Mouse (Mus musculus): ENCODE results near the gene Nr2f6. TPM values are rescaled to one million over a fixed set of nuclear protein-coding genes. Genes with fewer than 3 reads are reported as not detected.
"Not testable (repeated sequence)": the region's sequence is repeated elsewhere in the genome, so short reads cannot be mapped to it uniquely, and the experiment has no call there.

Gene Nr2f6
- total RNA-seq, 2 experiments from 2014 or later, result 48.5 to 52.3 TPM

- intact Hi-C loops (cut with DNase I), result loop anchor here (5.0 kb wide), 1 partner anchor 101 kb away; no protein-coding TSS in a partner anchor
- DNase-seq, result peak; percentile 97 to 98
These were observed 10.4 kb downstream of the Nr2f6 start, which contains the start of gene Ocel1 for GRCm38 (mm10) chr8:71371236-71371848. Ocel1 (plus strand) TSS chr8:71371298.

- intact Hi-C loops (cut with DNase I), result loop anchor here (5.0 kb wide), 1 partner anchor 102 kb away; no protein-coding TSS in a partner anchor
- no peak for DNase-seq
These were observed 11.0 kb downstream of the Nr2f6 start for GRCm38 (mm10) chr8:71370711-71371235.

GRCm38 (mm10) chr8:71369040-71369718 lies 12.6 kb downstream of the Nr2f6 start:
- no peak for DNase-seq
- intact Hi-C loops (cut with DNase I), result loop anchor here (5.0 kb wide), 1 partner anchor 93 kb away; the partner anchor contains the start of genes Abhd8 and Mrpl34

DNA sequence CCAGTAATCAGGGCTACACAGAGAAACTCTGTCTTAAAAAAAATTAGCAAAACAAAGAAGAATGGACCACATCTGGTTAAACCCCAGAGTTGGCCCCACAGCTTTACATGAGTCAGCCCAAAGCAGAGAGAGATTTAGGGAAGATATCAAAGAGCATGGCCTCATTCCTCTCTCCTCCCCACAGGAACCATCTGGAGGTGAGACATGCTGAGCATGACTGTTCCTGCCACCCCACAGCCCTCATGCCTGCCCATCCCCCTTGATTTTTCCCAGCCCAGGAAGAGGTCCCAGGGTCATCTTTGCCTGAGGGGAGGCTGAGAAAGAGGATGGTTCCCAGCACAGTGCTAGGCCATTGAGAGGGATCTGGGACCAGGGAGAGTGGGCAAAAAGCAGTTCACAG lies 13.4 kb downstream of the Nr2f6 start:
- intact Hi-C loops (cut with DNase I), result loop anchor here (5.0 kb wide), 1 partner anchor 94 kb away; the partner anchor contains the start of genes Abhd8 and Mrpl34
- no peak for DNase-seq

GRCm38 (mm10) chr8:71367529-71368176 lies 14.1 kb downstream of the Nr2f6 start:
- intact Hi-C loops (cut with DNase I), result loop anchor here (5.0 kb wide), 1 partner anchor 95 kb away; the partner anchor contains the start of genes Abhd8 and Mrpl34
- no peak for DNase-seq

DNA sequence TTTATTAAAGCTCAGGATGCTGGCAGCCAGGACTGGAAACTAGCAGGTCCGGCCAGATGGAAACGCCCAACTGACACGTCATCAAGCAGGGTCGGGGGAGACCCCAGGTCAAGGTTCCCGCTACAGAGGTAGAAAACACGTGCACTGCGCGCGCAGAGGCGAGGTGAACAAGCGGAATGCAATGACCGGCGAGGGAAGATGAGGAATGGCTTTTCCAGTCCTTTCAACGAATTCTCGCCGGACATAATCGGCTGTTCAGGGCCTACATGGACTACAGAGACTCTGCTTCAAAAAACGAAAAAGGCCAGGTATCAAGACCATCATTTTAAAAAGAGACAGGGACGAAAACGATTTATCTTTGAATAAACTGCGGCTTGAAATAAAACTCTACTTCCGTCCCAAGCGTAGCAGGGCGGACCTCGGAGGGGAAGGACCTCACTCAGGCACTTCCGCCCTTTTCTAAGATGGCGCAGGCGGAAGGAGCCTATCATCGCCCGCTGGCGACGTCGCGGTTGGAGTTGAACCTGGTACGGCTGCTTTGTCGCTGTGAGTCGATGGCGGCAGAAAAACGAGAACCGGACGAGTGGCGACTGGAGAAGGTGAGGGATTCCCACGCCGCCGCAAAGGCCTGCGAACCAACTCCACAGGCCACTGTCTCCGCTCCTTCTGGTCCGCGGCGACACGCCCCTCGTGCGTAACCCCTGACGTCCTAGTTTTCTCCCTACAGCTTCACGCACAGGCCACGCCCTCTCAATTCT lies 14.8 kb downstream of the Nr2f6 start, which contains the start of gene Use1:
Gene Use1 (plus strand): TSS at position 78 of the 758 bp plus-strand sequence.
- DNase-seq, result peak; percentile 88 to 92
- intact Hi-C loops (cut with DNase I), result loop anchor here (5.0 kb wide), 1 partner anchor 95 kb away; the partner anchor contains the start of genes Abhd8 and Mrpl34

- no peak for DNase-seq
- intact Hi-C loops (cut with DNase I), result no loop called here
These were observed 23.7 kb downstream of the Nr2f6 start for GRCm38 (mm10) chr8:71358026-71358425.

- intact Hi-C loops (cut with DNase I), result no loop called here
These were observed 30.2 kb downstream of the Nr2f6 start for GRCm38 (mm10) chr8:71351520-71351919.

DNA sequence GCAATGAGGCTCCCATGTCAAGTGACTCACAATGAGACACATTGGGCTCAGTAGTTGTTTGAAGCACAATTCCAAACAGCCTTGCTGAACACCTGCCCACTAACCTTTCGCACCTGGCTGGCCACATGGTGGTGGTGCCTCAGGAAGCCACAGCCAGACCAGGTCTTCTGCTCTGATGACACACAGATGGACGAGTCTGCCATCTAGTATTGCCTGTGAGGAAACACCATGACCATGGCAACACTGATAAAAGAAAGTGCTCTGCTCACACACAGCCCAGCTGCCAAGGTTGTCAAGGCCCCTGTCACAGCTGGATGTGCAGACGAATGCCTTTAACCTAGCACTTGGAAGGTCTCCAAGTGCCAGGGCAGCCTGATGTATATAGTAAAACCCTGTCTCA lies 30.6 kb downstream of the Nr2f6 start:
- intact Hi-C loops (cut with DNase I), result no loop called here
- DNase-seq, result no peak

More at GRCm38 (mm10) chr8:71351520-71351919, 30.2 kb downstream of the Nr2f6 start:
- no peak for DNase-seq

- DNase-seq, result no peak
- intact Hi-C loops (cut with DNase I), result no loop called here
These were observed 35.2 kb downstream of the Nr2f6 start for GRCm38 (mm10) chr8:71346581-71346980.

- intact Hi-C loops (cut with DNase I), result loop anchor here (2.0 kb wide), 1 partner anchor 66 kb away; the partner anchor contains the start of gene Ankle1
- peak; percentile 23 to 56 for DNase-seq
These were observed 41.1 kb downstream of the Nr2f6 start for GRCm38 (mm10) chr8:71340625-71341024.

GRCm38 (mm10) chr8:71337834-71338233 lies 43.9 kb downstream of the Nr2f6 start:
- DNase-seq; intact Hi-C loops (cut with DNase I): not testable (repeated sequence)

DNA sequence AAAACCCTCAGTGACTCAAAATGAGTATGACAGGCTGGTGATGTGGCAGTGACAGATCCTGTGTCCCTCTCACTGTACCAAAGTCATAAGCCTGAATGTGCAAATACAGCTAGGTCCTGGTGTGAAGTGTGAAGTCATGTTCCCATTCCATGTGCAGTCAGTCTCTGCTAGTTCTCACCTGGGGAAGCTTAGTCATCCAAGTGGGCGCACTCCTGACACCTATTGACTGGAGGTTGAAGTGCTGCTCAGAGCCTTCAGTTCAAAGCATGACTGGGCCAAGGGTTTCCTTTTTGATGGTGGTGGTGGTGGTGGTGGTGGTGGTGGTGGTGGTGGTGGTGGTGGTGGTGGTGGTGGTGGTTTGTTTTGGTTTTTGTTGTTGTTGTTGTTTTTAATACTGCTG lies 56.9 kb downstream of the Nr2f6 start:
- intact Hi-C loops (cut with DNase I), result loop anchor here (2.0 kb wide), 1 partner anchor 52 kb away; the partner anchor contains the start of genes Haus8 and Myo9b
- DNase-seq, result peak; percentile 43 to 47

Other genes starting within 250 kb of the Nr2f6 start
- gene Myo9b, start 109.2 kb downstream of the Nr2f6 start, total RNA-seq (2021), result 10 to 100 TPM; 27.8 to 32.8 TPM
- gene Haus8, start 109.0 kb downstream of the Nr2f6 start, total RNA-seq (2021), result 10 to 100 TPM; 23.9 to 28.8 TPM
- gene Use1, start 15.1 kb downstream of the Nr2f6 start, total RNA-seq (2021), result 100 to 1,000 TPM in 1 of 2 experiments, 10 to 100 TPM in 1; 96.5 to 108 TPM
- gene Ocel1, start 10.7 kb downstream of the Nr2f6 start, total RNA-seq (2021), result 10 to 100 TPM; 10.4 to 10.7 TPM
- gene Ushbp1, start 13.8 kb upstream of the Nr2f6 start, total RNA-seq (2021), result 10 to 100 TPM; 40.5 to 45.1 TPM
- gene Babam1, start 14.9 kb upstream of the Nr2f6 start, total RNA-seq (2021), result 10 to 100 TPM; 57.0 to 62.9 TPM
- gene Ankle1, start 24.1 kb upstream of the Nr2f6 start, total RNA-seq (2021), result 1 to 10 TPM in 1 of 2 experiments, under 1 TPM in 1; 0.96 to 2.0 TPM
- gene Abhd8, start 81.7 kb upstream of the Nr2f6 start, total RNA-seq (2021), result 10 to 100 TPM; 29.1 to 31.9 TPM
- gene Mrpl34, start 83.0 kb upstream of the Nr2f6 start, total RNA-seq (2021), result 100 to 1,000 TPM; 111 to 124 TPM
- 10 to 100 TPM; 33.5 to 36.4 TPM for gene Dda1, start 87.2 kb upstream of the Nr2f6 start, total RNA-seq (2021)
- 10 to 100 TPM; 16.6 to 18.4 TPM for gene Ano8, start 104.0 kb upstream of the Nr2f6 start, total RNA-seq (2021)
- 10 to 100 TPM; 16.4 to 18.7 TPM for gene Gtpbp3, start 106.1 kb upstream of the Nr2f6 start, total RNA-seq (2021)
- gene Plvap, start 129.8 kb upstream of the Nr2f6 start, total RNA-seq (2021), result 10 to 100 TPM; 19.3 to 26.2 TPM
- under 1 TPM in 1 of 2 experiments, not detected in 1; 0.12 TPM for gene Ccdc194, start 143.8 kb upstream of the Nr2f6 start, total RNA-seq (2021)
- 10 to 100 TPM; 12.3 to 16.5 TPM for gene Bst2, start 155.5 kb upstream of the Nr2f6 start, total RNA-seq (2021)
- 10 to 100 TPM; 28.8 to 29.7 TPM for gene Mvb12a, start 161.0 kb upstream of the Nr2f6 start, total RNA-seq (2021)
- under 1 TPM; 0.17 to 0.22 TPM for gene Tmem221, start 176.9 kb upstream of the Nr2f6 start, total RNA-seq (2021)
- under 1 TPM; 0.10 to 0.17 TPM for gene Nxnl1, start 184.6 kb upstream of the Nr2f6 start, total RNA-seq (2021)
- gene Slc27a1, start 186.9 kb upstream of the Nr2f6 start, total RNA-seq (2021), result 100 to 1,000 TPM; 127 to 151 TPM
- gene Pgls, start 210.2 kb upstream of the Nr2f6 start, total RNA-seq (2021), result 10 to 100 TPM; 72.9 to 74.2 TPM
- gene Fam129c, start 215.7 kb upstream of the Nr2f6 start, total RNA-seq (2021), result 1 to 10 TPM; 1.6 to 2.7 TPM
- 10 to 100 TPM; 44.1 TPM for gene Colgalt1, start 229.0 kb upstream of the Nr2f6 start, total RNA-seq (2021)